Mouse (Mus musculus) stomach, postnatal 0 days (tissue): ENCODE data around the gene Mgat4b. TPM values are rescaled to one million over a fixed set of nuclear protein-coding genes. Genes with fewer than 3 reads are reported as not detected.

Experiments
- ATAC-seq: fragments of 200-750 bp; cut with Nextera tagmentation; 2 replicates; pipeline ENCODE4 v1.8.0; 2017; ENCODE audit not compliant: low FRiP score, low TSS enrichment
- DNase-seq: peaks from one replicate; pipeline ENCODE4 v3.0.0-alpha.2; 2016; ENCODE audit warnings: low spot score
- H3K27ac ChIP-seq: fragments of 300-500 bp; sonication (generic); replicated peaks from 2 replicates; pipeline ENCODE4 v1.5.1; 2014; ENCODE audit warnings: mild to moderate bottlenecking, control low read depth
- H3K27me3 ChIP-seq: fragments of 300-500 bp; sonication (generic); 2 replicates; pipeline ENCODE4 v1.6.1; 2014; ENCODE audit warnings: low read length; ENCODE audit not compliant: control insufficient read depth, insufficient read depth
- H3K36me3 ChIP-seq: fragments of 300-500 bp; sonication (generic); 2 replicates; pipeline ENCODE4 v1.6.1; 2014; ENCODE audit warnings: low read length, mixed read lengths; ENCODE audit not compliant: control insufficient read depth, insufficient read depth
- H3K4me1 ChIP-seq: fragments of 300-500 bp; sonication (generic); replicated peaks from 2 replicates; pipeline ENCODE4 v1.6.1; 2014; ENCODE audit warnings: antibody characterized with exemption; ENCODE audit not compliant: control insufficient read depth, insufficient read depth
- H3K4me2 ChIP-seq: fragments of 300-500 bp; sonication (generic); replicated peaks from 2 replicates; pipeline ENCODE4 v1.6.1; 2014; ENCODE audit warnings: low read depth, mild to moderate bottlenecking, control low read depth, moderate library complexity
- H3K4me3 ChIP-seq: fragments of 300-500 bp; sonication (generic); 2 replicates; pipeline ENCODE4 v1.5.1; 2014; ENCODE audit warnings: low read depth, low read length, control low read depth
- H3K9ac ChIP-seq: fragments of 300-500 bp; sonication (generic); 2 replicates; pipeline ENCODE4 v1.6.1; 2014; ENCODE audit warnings: mild to moderate bottlenecking, low read length, control low read depth, mixed read lengths
- H3K9me3 ChIP-seq: fragments of 300-500 bp; sonication (generic); 2 replicates; pipeline ENCODE4 v1.6.1; 2016; ENCODE audit warnings: low read length; ENCODE audit not compliant: control insufficient read depth
- CTCF ChIP-seq: IDR thresholded peaks from 2 replicates; pipeline ENCODE4 v1.5.1; 2016; ENCODE audit warnings: antibody characterized with exemption, low read depth, mild to moderate bottlenecking, moderate library complexity
- EP300 ChIP-seq: optimal IDR thresholded peaks from 2 replicates; pipeline ENCODE3; 2016; ENCODE audit warnings: antibody characterized with exemption
- WGBS: fragments of 180-500 bp; shearing (Covaris S2); extraction: QIAGEN DNeasy Blood & Tissue Kit; methylation state at CpG from one replicate; pipeline ENCODE4 v1.1.7; 2014; 5-methylcytosine and 5-hydroxymethylcytosine counted together
- polyA plus RNA-seq: library from polyadenylated mRNA; unstranded; fragments of >200 nt; fragmentation: Nextera tagmentation; extraction: Ambion mirVana; gene quantifications from 2 replicates; pipeline ENCODE4 v1.2.1, GENCODE M21; 2015

Mgat4b gene
- polyA plus RNA-seq, 1 experiment from 2014 or later = 30.8 TPM

DNA sequence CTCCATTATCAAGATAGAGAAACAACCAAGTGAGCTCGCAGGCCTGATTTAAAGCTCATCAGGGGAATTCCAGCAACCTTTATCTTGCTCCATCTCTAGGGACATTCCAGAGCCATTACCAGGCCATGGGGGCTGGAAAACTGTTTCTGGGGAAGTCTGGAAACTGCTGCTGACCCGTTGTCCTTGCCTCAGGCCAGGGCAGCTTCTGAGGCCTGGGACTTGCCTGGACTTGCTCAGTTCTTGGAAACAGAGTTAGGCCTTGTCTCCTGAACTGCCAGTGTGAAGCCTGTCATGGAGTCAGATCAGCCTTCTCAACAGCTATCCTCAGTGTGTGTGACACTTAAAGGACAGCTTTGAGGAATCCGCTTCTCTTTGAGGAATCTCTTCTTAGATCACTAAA lies 41.5 kb downstream of the Mgat4b start:
- Histone ChIP-seq H3K9me3 (no peaks in the 10 kb centered on the region), H3K4me3 (no peak overlapping the region), H3K4me2 (no peak overlapping the region), H3K27ac (no peak overlapping the region), H3K9ac (no peak overlapping the region), H3K4me1 (no peaks in the 10 kb centered on the region), H3K27me3 (no peaks in the 10 kb centered on the region), H3K36me3 (no peaks in the 10 kb centered on the region; the same call in 1 of the 2 replicates)
- WGBS = 44% methylated on average over 3 of the region's 3 CpGs
- ATAC-seq (no peak), DNase-seq (no peak)
- TF ChIP-seq CTCF = no peak
- no peak for TF ChIP-seq EP300

DNA sequence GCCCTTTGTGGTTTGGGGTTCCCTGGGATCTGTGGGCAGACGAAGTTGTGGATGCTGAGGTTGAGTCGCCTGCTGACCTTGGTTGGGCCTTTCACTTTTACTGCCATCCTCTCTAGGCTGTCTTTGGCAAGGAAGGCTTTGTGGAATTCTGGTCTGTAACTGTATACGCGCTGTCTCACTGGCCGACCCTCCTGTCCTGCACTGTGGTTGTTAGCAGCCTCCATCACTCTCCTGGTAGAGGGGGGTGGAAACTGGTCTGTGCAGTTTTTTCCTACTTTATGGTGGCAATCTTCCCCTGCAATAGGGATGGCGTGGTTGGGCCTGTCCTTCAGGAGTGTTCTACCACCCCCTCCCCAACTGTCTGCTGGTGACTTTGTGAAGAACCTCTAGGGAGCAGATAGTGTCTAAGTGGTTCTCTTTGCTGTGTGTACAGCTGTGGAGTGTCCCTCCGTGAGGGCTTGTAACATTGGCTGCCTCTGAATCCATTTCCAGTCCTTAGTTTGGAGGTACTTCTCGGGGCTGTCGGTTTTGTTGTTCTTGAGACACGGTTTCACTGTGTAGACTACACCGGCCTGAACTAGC lies 42.1 kb downstream of the Mgat4b start:
- no peaks in the 10 kb centered on the region for H3K27me3 ChIP-seq
- H3K9me3 ChIP-seq = no peaks in the 10 kb centered on the region
- 54% methylated on average over 11 of the region's 11 CpGs for WGBS
- peaks cover 1% of the 10 kb centered on the region; the same call in 1 of the 2 replicates for H3K36me3 ChIP-seq
- H3K9ac ChIP-seq = no peak overlapping the region
- no peak overlapping the region for H3K4me3 ChIP-seq
- ATAC-seq (no peak), DNase-seq (no peak)
- no peak overlapping the region for H3K4me2 ChIP-seq
- TF ChIP-seq CTCF (no peak), EP300 (no peak)
- H3K4me1 ChIP-seq = no peaks in the 10 kb centered on the region
- no peak overlapping the region for H3K27ac ChIP-seq

DNA sequence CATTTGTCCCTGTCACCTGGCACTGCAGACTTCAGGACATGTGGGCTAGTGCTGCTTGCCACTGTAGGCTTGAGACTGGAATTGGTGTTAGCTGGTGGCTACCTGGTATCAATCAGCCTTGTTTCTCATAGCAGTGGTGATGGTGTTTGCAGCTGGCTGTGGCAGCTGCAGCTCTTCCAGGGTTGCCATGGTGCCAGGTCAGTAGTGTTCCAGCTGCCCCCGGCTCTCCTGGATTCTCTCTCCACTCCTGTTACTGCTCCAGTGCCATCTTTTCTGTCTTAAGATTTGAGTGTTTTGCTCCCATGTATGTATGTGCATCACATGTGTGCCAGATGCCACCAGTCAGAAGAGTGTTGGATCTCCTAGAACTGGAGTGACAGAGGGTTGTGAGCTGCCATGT lies 42.7 kb downstream of the Mgat4b start:
- ATAC-seq (0 out of 2 replicates have a peak, but pooled peaks have one; percentile 15), DNase-seq (no peak)
- WGBS = 50% methylated on average over 1 of the region's 1 CpGs
- peaks cover 8% of the 10 kb centered on the region; the same call in 1 of the 2 replicates for H3K36me3 ChIP-seq
- TF ChIP-seq EP300 (no peak), CTCF (no peak)
- H3K4me2 ChIP-seq = no peak overlapping the region
- H3K9ac ChIP-seq = no peak overlapping the region
- H3K4me3 ChIP-seq = no peak overlapping the region
- no peaks in the 10 kb centered on the region for H3K4me1 ChIP-seq
- no peaks in the 10 kb centered on the region for H3K27me3 ChIP-seq
- H3K9me3 ChIP-seq = no peaks in the 10 kb centered on the region
- no peak overlapping the region for H3K27ac ChIP-seq

DNA sequence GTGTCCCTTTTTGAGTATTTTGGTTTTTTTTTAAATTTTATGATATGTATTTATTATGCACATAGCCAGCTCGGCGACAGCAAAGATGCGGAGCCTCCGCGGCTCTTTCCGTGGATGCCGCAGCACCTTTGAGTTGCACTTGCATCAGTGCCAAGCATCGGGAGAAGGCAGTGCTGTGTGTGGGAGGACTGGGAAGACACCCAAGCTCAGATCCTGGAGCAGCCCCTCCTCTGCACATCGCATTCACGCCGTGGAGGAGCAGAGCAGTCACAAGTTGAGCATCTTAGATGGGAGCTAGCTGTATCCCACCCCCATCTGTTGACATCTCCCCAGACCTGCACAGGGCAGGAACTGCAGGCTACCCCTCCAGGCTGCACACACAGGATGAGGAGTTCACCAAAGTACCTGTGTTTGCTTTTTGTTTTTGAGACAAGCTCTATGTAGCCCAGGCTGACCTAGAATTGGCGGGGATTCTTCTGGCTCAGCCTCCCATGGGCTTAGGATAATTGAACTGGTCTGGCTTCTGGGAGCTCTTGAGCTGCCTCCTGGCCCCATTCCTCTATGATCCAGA lies 43.4 kb downstream of the Mgat4b start:
- Histone ChIP-seq H3K9me3 (no peaks in the 10 kb centered on the region), H3K4me2 (no peak overlapping the region), H3K9ac (no peak overlapping the region), H3K36me3 (peaks cover 10% of the 10 kb centered on the region; the same call in 1 of the 2 replicates), H3K4me3 (no peak overlapping the region), H3K27me3 (no peaks in the 10 kb centered on the region), H3K4me1 (no peaks in the 10 kb centered on the region), H3K27ac (no peak overlapping the region)
- DNase-seq (no peak), ATAC-seq (no peak)
- TF ChIP-seq CTCF = no peak
- no peak for TF ChIP-seq EP300
- WGBS = 71% methylated on average over 12 of the region's 12 CpGs

DNA sequence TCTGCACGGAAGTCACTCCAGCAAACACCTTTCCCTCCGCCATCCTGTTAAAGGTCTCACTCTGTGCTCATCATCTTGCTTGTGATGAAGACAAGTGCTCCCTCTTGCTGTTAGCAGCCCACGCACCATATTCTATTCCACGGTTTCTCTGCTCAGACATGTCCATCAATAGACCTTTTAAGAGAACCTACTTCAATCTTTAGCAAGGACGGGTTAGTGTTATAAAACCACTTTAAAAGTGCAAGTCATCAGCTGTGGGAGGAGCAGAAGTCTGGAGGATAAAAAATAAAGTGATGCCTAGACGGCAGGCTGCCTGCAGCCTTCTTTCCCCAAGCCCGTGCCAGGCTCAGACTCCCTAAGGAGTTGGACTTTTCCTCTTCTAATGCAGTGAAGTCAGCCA lies 45.9 kb downstream of the Mgat4b start:
- H3K4me2 ChIP-seq = no peak overlapping the region
- WGBS = 76% methylated on average over 7 of the region's 7 CpGs
- no peak overlapping the region for H3K4me3 ChIP-seq
- H3K9me3 ChIP-seq = no peaks in the 10 kb centered on the region
- no peaks in the 10 kb centered on the region for H3K4me1 ChIP-seq
- no peaks in the 10 kb centered on the region for H3K27me3 ChIP-seq
- no peak overlapping the region for H3K27ac ChIP-seq
- H3K36me3 ChIP-seq = peaks cover 20% of the 10 kb centered on the region
- H3K9ac ChIP-seq = no peak overlapping the region
- TF ChIP-seq EP300 (no peak), CTCF (no peak)
- ATAC-seq = no peak
- DNase-seq = no peak

DNA sequence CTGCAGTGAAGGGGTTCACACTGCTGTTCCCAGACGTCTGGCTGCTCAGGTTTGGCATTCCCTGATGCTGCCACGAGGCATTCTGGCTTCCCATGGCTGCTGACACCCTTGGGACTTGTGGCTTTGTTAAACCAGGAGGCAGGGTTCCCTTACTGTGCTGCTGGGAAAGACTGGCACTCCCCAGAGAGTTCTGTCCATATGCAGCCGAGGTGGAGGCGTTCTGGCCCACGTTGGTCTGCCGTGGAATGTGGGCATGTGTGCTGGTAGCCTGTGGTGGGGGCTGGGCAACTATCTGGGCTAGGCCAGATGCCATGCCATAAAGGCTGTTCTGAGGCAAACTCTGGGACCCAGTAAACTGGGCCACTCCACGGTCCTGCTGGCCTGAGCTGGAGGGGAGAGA lies 47.6 kb downstream of the Mgat4b start:
- no peak overlapping the region for H3K27ac ChIP-seq
- WGBS = 77% methylated on average over 7 of the region's 7 CpGs
- H3K9me3 ChIP-seq = no peaks in the 10 kb centered on the region
- TF ChIP-seq EP300 = no peak
- TF ChIP-seq CTCF = no peak
- H3K4me2 ChIP-seq = no peak overlapping the region
- no peak overlapping the region for H3K9ac ChIP-seq
- H3K27me3 ChIP-seq = no peaks in the 10 kb centered on the region
- H3K4me1 ChIP-seq = no peaks in the 10 kb centered on the region
- no peak overlapping the region for H3K4me3 ChIP-seq
- H3K36me3 ChIP-seq = peaks cover 35% of the 10 kb centered on the region
- no peak for DNase-seq
- ATAC-seq = 0 out of 2 replicates have a peak, but pooled peaks have one; percentile 11
